In genomic region chrX:16139022-16139421, GRCm38 (mm10) we compare ENCODE assay signal across 20 mouse cellular contexts.
"Had no signal": no experiment of that assay in that cellular context is flagged by ENCODE, and none has a peak within 500 bp of the region (broad histone marks: within the 10 kb centered on the region; RNA-seq: fewer than 3 reads in every experiment).

No protein-coding gene starts in this region.

- H3K9me3 ChIP-seq: kidney, embryonic 15.5 days; limb, embryonic 12.5 days; limb, embryonic 15.5 days; lung, embryonic 15.5 days; midbrain, embryonic 12.5 days; midbrain, embryonic 15.5 days; neural tube, embryonic 13.5 days had no signal

- H3K4me2 ChIP-seq: kidney, embryonic 15.5 days; limb, embryonic 12.5 days; limb, embryonic 15.5 days; liver, embryonic 11.5 days; lung, embryonic 15.5 days; midbrain, embryonic 12.5 days; midbrain, embryonic 15.5 days; neural tube, embryonic 13.5 days had no signal

- H3K4me1 ChIP-seq: kidney, embryonic 15.5 days; limb, embryonic 12.5 days; limb, embryonic 15.5 days; lung, embryonic 15.5 days; midbrain, embryonic 12.5 days; midbrain, embryonic 15.5 days; neural tube, embryonic 13.5 days had no signal

- H3K27me3 ChIP-seq: kidney, embryonic 15.5 days; limb, embryonic 12.5 days; limb, embryonic 15.5 days; lung, embryonic 15.5 days; midbrain, embryonic 12.5 days; midbrain, embryonic 15.5 days; neural tube, embryonic 13.5 days had no signal

- H3K36me3 ChIP-seq: kidney, embryonic 15.5 days; limb, embryonic 12.5 days; limb, embryonic 15.5 days; lung, embryonic 15.5 days; midbrain, embryonic 12.5 days; midbrain, embryonic 15.5 days; neural tube, embryonic 13.5 days had no signal

- DNase-seq: kidney, adult 8-10 months; kidney, postnatal 4 days; left cerebral cortex, postnatal 4 days; liver, postnatal 0 days; lung, postnatal 14 days; lung, postnatal 4 days; retina, postnatal 1 day; right cerebral cortex, postnatal 4 days; thymus, postnatal 36 days had no signal

- H3K27ac ChIP-seq: kidney, embryonic 15.5 days; limb, embryonic 12.5 days; limb, embryonic 15.5 days; liver, embryonic 14.5 days; lung, embryonic 15.5 days; midbrain, embryonic 12.5 days; midbrain, embryonic 15.5 days; neural tube, embryonic 13.5 days; stomach, postnatal 0 days had no signal

- ATAC-seq: liver, postnatal 0 days; midbrain, embryonic 15.5 days had no signal

- H3K9ac ChIP-seq: kidney, embryonic 15.5 days; limb, embryonic 12.5 days; limb, embryonic 15.5 days; liver, embryonic 14.5 days; liver, postnatal 0 days; lung, embryonic 15.5 days; midbrain, embryonic 12.5 days; midbrain, embryonic 15.5 days; neural tube, embryonic 13.5 days had no signal

- H3K4me3 ChIP-seq: kidney, embryonic 15.5 days; limb, embryonic 12.5 days; limb, embryonic 15.5 days; lung, embryonic 15.5 days; midbrain, embryonic 12.5 days; midbrain, embryonic 15.5 days; myocyte; neural tube, embryonic 13.5 days had no signal
